Mouse (Mus musculus): Measurements from ENCODE around the gene Aqp1.
A peak's percentile ranks its signal among the peaks of the same experiment; 100 is the strongest.

The Aqp1 gene

DNA sequence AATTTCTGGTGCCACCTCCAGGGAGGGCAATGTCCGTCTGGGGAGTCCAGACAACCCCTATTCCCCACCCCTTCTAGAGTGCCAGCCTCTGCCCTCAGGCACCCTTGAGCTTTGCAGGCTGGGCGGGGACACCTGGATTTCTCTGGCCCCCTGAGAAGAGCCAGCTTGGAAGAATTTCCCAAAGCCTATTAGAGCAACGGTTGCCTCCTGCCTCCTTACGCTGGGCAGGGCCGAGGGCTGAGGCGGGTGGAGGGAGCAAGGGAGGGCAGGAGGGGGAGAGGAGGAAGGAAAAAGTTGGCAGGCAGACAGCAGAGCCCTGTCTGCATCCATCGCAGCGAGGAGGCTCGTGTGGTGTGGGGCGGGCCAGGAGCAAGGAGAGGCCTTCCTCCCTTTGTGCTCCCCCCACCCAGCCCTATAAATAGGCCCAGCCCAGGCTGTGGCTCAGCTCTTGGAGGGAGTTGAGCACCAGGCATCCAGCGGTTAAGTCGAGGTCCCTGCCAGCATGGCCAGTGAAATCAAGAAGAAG is at the start of gene Aqp1:
Gene Aqp1 (plus strand): TSS at position 444 of the 526 bp plus-strand sequence.
- no peak for DNase-seq

DNA sequence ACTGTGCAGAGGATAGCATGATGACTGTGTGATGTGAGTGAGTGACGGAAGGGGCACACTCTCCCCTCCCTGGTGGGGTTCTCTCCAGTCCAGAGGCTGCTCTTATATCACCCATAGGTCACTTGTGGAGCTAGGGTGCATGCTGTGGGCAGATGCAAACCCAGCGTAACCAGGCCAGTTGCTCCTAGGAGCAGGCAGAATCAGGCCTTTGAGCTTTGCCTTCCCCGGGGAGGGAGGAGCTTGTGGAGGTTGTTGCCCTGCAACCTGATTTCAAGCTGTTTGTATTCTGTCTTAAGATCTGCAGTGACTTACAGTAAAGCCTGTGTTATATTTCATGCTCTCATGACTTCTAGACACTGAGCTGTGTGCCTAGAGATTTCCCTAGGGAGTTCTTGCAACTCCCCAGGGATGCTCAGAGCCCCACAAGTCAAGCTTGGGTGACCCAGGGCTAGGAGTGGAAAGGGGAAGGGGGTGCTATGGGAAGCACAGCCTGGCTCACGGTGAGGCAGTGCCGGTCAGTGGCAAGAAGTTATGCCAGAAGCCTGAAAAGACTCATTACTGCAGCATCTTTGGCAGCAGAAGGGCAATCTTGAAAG is 48.1 kb upstream of the Aqp1 start:
- DNase-seq = no peak

DNA sequence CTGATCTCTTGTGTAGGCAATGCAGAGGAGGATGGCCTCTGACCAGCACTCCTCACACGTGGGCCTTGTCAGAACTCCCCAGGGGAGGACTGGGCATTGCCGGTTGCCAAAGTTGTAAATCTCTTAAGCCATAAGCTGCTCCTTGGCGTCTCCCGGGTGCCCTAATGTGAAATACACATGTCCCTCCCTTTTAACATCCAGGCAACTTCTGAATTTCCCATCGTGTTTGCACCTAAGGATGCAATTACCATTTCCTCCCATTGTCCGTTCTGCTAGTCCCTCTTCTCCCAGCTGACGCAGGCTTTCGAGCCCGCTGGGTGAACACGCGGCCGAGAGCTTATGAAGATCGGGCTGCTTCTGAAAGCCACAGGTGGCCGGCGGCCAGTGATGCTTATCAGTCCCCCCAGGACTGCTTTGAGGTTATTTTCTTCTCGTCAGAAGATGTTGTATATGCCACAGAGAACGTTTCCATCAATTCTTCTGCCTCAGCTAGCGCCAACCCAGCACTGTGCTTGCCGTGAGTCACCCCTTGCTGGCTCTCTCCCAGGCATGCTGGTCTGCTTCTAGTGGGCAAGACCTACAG is 41.6 kb upstream of the Aqp1 start:
- DNase-seq = no peak

DNA sequence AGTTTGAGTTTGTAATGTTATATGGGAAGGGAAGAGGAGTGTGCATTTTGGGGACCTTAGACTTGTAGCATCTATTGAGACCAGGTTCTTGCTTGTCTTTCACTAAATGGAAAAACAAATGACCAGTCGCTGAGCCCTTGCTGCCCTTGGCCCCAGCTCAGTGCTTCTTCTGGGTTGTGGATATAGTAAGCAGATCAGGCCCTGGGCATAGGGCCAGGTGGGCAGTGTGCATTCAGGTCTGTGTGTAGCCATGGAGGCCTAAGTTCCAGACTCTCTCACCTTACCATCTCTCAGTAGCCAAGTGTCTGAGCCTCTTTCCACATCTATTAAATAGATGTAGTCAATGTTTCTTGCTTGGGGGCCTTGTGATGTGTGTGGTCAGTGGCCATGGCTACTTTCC is 40.9 kb upstream of the Aqp1 start:
- DNase-seq = no peak

DNA sequence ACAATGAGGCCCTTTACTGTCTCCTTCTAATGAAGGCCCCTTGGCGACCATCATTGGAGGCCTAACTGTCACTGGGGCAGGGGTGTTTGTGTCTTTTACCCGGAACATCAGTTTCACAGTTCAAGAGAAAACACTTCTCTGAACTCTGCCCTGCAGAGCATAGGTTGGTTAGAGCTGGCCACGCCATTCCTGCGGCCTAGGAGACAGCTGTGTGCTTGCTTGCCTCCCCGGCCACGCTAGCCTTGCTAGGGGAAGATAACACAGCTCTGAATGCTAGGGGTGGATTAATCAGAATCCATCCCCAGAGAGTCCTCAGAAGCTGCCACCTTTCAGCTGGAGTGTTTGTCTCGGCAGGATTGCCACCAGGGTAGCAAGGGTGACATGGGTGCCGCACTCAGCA is 36.8 kb upstream of the Aqp1 start:
- DNase-seq = no peak

DNA sequence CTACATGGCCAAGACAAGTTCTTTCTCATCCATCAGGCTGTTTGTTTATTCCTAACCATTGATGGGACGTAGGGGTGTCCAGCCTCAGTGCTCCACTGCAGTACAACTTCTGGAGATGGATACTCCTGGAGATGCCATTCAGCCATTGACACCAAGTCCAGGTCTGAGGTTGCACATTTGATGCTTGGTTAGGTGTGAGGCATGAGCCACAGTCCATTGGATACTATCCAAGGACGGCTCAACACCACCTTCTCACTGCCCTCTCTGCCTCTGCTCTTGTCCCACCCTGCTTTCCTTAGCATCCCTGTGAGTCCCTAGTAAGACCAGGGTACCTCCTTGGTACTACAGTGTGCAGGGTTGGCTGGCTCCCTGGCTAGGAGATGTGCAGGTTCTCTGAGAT is 36.3 kb upstream of the Aqp1 start:
- DNase-seq = no peak

DNA sequence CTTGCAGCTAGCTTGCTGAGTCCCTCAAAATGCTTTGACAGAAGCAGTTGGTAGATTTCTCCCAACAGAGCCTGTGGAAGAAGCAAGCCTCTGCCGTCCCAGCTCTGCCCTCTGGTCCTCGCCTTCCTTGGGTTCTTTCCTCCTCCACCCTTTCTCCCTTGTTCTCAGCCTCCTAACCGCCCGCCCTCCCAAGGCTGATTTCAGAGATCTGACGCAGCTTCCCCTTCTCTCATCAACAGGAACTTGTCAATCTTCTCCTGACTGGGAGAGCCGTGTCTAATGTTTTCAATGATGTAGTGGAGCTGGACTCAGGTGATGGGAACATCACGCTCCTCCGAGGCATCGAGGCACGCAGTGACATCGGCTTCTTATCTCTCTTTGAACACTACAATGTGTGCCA is 35.5 kb upstream of the Aqp1 start:
- no peak for DNase-seq

DNA sequence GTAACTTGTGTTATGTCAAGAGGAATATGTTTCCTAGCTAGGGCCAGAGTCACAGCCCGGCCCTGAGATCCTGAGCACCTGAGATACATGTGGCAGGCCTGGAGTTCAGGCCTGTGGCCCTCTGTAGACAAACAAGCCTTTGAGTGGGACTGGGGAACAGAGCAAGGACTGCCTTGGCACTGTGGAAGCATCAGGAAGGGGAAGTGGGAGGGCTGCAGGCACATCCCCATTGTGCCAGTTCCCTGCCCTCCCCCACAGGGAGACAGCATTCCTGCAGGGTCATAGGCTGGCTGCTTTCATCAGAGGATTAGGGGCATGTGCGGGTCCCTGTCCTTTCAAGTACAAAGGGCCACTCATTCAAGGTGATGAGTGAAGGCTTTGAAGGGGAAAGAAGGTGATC is 26.1 kb upstream of the Aqp1 start:
- no peak for DNase-seq

DNA sequence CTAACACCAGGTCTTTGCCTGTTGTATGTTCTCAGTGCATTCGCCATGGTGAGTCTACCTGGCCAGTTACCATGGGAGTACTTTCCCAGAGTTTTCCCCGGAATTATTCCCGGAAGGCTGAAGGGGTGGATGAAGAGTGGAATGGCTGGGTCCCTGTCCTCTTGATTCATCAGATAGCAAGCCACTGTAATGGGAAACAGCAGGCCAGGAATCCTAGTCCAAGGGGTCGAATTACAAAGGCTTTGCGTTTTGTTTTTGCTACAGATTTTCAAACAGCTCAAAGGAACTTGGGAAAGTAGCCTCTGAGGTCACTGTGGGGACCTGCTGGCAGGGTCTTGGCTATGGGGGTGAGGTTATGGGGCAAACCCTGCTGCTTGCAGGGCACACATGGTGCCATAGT is 24.3 kb upstream of the Aqp1 start:
- DNase-seq = no peak

DNA sequence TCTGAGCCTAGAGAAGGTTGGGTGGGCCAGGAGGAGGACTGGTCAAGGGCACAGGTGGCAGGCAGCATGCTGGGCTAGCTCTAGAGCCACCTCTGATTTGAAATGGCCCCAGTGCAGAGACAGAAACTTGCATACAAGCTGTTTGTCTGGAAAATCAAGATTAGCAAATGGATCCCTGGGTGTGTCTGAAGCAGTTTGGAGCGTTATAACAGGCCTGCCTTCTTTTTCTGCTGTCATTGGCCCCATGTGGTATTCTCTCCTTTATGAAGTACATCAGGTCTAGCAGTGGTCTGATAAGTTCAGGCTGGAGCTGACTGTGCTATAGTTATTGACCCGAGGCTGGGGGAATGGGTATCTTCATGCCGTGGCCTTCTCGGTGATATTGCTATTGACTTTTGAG is 22.3 kb upstream of the Aqp1 start:
- no peak for DNase-seq

DNA sequence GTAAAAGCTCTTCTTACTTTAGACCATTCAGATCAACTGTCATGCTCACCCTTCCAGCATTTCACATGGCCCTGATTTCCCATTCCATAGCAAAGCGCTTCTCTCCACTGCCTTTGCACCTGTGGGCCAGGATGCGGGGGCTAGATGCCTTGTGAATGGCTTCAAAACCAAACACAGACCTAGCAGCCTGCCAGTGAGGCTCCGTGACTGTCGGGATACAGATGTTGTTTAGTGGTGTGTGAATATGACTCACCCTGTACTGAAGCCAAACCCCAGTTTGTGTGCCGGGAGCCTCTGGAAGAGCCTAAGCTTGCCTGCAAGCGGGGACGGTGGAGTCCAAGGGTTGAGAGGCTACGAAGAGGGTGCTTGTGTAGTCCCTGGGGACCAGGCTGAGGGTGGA is 21.6 kb upstream of the Aqp1 start:
- DNase-seq = peak; percentile 71

DNA sequence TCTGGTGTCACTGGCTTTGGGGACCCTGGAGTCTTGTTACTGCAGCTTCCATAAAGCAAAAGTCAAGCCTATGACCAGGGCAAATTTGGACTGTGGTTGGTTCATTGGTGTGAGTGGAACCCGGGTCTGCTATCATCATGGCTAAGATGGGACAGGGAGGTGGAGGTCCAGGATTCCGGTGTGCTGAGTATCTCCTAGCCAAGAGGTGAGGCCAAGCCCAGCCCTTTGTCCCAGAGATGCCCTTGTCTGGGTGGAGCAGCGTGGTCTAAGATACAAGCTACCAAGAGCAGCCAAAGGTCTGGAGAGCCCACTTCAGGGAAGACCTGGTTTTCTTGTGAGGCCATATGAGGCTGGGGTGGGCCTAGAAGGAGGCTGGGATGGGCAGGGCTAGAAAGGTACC is 17.6 kb upstream of the Aqp1 start:
- no peak for DNase-seq

DNA sequence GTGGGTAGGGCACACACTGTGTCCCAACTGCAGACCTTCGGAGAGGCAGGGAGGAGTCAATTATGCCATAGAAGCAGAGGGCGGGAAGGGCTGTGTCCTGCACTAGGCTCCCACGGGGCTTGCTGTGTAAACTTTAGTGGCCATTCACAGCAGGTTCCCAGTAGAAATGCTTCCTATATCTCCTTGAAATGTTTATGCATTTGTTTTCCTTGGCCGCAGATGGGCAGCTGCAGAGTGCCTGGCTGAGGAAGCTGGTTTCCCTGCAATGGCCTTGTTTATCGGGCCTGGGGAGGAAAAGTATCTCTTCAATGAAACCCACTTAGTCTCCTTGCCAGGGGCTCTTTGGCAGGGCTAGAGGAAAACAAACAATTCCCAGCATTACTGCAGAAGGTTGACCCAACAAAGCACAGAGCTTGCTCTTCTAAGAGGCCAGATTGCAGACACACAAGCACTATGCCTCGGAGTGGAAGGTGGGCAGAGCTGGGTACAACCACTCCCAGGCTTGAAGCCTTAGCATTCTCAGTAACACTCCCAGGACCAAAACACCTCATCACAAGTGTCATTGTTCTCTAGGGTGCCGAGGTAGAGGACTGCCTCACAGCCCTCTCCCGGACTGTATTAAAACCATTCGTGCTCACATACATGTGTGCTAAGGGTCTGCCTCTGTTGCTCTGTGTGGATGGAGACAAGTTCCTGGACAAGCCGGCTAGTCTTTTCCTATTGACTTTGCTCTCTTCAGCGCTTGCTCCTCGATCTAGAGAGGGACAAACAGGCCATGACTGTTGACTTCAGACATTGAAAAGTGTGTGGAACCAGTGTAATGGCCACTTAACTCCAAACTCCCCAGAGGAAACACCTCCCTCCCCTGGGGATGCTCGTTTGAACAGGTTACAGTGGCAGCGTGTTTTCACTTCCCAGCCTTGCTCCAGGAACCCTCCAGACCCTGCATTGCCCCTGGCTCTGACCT is 16.4 kb upstream of the Aqp1 start:
- DNase-seq = no peak

DNA sequence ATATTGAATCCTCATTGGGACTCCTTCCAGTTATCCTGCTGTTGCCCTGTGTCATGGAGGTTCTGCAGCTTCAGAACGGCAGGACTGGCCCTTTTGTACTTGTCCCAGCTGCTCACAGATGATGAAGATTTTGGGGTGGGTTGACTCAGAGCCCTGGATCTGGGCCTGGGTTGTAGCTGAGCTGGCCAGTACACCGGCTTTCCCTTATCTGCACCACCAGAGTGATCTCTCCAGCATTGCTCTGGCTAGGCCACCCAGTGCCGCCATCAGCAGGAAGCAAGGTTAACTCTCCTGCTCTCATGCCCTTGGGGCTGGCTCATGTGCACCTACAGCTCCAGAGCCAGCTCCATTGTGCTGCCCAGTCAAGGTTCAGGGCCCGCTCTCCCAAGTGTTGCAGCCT is 15.3 kb upstream of the Aqp1 start:
- DNase-seq = no peak

DNA sequence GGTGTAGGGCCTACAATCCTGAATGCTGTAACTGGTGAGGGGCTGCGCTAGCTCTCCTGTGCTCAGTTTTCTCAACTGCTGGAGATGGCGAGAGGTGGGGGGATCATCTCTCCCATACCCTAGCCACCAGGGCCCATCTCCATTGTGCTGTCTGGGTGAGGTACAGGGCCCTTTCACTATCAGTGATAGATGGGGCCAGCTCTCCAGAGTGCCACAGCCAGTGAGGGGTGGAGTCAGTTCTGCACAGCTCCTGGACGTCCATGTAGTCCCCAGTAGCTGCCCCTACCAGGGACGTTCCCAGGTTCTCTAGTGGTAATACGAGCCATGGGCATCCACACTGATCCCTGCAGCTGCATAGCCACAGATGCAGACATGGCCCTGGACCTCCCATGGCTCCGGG is 14.7 kb upstream of the Aqp1 start:
- no peak for DNase-seq

DNA sequence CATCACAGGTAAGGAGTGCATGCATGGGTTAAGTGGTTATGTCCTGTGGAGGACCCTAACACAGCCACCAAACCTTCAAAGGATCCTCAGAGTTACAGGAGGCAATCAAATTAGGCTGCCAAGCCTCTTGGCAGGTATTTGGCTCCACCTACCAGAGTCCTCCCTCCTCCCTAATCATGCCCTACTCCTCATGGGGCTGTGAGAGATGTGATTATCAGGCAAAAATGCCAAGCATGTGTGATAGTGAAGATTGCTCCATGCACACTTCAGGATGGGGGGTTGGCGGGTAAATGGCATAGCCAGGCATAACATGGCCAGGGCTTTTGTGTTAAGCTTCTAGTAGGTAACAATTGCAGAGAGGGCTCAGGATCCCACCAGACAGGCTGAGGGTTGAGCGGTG is 13.3 kb upstream of the Aqp1 start:
- no peak for DNase-seq

DNA sequence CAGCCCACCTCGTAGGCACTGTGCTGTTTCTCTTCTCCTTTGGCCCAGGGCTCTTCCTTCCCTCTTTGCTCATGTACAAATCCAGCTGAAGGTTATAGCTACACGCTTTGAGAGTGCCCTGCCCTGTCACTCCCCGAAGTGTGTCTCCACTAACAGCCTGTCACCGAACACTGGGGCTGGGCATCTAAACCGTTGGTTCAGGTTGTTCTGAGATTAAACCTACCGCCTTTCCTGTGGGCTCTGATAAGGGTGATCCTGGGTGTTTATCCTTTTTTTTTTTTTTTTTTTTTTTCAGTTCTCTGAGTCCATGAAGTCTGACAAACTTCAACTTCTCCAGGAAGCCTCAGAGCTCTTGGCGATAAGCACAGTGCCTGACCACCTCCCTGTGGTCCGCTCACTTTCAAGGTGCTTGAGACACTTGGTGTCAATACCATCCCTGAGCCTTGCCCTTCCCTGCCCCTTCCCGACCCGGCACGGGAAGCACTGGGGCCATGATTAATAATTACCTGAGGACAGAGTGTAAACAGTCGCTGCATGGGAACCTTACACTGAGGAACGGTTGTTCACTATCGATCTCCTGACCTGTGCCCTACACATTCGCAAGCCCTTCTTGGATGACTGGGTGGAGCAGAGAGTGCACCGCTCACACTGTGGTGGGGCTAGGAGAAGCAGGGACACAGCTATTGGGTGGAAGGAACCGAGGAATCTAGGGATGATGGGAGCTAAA is 12.2 kb upstream of the Aqp1 start:
- DNase-seq = no peak

DNA sequence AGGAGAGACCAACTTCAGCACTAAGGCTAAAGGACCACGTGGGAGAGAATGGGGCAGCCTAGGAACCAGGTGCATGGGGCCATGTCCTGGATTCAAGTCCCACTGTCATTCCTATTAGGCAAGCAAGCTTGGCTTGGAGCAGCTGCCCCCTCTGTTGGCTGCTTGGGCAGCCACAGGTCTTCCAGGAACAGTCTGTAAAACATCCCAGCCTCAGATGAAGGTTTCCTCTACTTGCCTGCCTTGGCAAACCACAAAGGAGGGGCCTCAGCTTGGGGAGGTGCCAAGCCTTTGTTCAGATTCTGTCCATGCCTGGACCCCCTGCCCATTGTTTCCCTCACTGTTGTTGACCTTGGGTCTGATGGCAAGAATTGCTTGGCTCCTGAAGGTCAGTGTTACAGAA is 11.4 kb upstream of the Aqp1 start:
- no peak for DNase-seq

DNA sequence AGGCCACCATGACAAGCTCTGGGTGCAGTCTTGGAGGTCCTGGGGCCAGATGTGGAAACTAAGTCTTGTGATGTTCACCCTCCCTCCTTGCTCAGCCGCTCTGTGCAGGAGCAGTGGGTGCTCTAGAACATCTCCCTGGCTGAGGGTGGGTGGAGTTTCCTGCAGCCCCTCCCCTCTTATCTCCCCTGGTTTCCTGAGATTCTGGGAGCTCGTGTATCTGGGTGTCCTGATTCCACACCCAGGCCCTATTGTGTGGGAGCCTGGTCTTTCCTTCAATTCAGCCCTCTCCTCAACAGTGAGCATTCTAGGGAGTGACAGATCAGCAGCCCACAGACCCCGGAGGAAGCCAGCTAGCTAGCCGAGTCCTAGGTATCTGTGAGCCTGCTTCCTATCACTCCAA is 9.9 kb upstream of the Aqp1 start:
- DNase-seq = no peak

DNA sequence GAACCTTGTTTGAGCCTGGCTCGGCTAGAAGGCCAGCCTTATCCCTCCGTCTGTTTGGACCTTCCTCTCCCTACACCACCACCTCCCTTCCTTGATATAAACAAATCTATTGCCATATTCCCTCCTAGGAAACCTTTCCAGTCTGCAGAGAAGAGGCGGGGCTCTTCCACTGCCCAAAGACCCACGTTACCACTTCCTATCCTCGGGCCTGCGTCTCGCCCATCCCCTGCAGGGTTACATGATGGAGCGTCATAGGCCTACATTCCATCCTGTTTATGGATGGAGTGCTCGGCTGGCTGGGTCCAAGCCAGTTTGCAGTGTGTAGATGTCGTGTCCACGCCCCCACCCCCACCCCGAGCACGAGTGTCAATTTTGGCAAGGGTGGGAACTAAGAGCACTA is 8.9 kb upstream of the Aqp1 start:
- DNase-seq = no peak

DNA sequence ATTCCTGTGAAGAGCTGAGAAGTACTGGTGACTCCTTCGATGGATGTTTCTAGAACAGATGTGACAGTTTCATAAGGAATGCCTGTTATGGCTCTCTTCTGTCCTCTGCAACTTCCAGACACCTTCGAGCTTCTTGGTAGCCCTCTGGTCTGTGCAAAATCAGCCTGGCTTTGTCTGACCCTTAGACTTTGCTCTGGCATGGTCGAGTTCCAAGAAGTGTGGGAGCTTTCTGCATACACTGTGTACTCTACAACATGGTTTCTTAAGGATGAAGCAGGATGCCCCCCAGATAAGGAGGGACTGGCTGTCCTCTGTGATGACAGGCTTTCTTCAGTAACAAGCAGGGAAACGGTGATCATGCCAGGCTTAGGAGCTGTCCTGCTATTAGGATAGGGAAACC is 8.1 kb upstream of the Aqp1 start:
- no peak for DNase-seq

DNA sequence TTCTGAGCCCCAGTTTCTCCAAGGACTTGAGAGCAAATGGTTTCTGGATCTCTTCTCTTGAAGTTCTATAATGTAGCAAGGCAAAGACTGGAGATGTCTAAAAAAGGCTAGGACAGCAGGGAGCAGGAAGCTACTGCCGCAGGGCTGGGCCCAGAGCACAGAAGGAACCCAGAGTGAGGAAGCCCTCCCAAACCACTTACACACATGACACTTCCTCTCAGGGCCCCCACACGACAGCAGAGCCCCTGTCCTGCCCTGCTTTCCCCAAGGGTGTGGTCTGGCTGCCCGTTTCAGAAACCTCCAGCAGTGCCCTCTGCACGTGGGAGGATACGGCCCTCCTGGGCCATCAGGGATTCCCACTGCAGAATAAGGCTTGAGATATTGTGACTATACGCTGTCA is 4.9 kb upstream of the Aqp1 start:
- DNase-seq = no peak

DNA sequence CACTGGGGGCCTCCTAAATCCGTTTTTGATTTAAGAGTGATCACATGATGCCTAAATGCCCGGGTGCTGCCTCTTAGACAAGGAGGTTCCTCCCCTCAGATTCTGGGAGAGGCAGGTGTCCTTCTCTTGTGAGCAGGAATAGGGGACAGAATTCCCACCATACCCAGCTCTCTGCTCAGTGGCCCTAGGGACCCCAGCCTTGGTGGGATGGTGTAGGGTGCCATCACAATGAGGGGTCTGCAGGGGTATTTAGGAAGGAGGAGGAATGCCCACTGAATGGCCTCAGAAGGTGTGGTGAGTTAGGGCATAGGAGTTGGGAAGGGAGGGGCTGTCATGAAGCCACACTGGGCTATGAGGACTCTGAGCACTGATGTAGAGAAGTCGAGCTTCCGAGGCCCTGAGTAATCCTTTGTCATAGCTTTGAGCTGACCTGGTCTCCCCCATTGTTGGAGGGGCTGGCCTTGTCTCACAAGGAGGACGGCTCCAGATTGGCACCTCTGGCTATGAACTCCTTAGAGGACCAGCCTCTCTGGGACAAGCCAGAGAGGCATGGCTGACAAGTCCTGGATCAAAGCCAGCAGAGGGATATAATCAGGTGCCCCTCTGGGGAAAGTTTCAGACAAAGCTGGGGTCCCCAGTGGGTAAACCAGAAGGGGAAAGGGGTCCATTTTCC is 4.0 kb upstream of the Aqp1 start:
- no peak for DNase-seq

Data from right cerebral cortex, adult 18-20 months (tissue).